Mouse (Mus musculus): Measurements from ENCODE around the gene Rufy4. TPM values are rescaled to one million over a fixed set of nuclear protein-coding genes. Genes with fewer than 3 reads are reported as not detected.

Rufy4 gene
- polyA plus RNA-seq, 1 experiment from 2014 or later = 0.45 TPM

DNA sequence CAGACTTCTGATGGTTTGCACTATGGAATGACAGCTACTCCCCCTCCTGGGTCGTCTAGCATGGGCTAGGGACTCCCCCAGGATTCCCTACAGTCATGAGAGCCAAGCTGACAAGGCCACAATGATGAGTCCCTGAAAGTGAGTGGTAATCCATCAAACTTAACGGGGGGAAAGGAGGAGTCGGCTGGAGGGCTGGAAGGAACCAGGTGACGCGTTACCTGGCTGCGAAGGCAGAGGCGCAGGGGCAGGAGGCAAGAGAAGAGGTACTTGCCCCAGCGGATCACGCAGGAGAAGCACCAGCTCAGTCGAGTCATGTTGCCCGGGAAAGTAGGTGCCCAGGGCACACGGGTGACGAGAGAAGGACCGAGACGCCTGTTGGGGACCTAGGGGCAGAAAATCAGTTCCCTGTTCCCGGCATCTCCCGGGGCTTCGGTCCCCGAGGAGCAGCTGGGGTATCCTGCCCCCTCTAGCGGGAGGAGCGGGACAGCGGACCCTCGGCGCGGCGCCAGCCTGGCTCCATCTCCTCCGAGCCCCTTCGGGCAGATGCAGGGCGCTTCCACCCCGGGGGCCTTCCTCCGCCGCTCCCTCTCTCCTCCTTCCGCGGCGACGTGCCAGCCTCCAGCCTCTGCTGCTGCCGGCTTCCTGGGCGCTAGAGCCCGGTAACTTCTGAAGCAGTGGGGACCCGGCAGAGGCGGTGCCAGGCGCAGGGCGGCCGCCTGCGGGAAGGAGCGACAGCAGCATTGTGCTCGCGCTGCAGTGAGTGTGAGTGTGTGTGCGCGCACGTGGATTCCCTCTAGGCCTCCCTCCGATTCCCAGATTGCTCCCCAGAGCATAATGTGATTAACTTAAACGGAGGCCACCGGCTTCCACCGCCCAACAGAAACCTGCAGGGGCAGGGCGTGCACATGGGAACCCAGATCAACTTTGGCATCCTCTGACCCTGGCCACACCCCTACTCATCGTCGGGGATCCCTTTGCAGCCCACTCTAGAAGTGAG, 27.0 kb upstream of the Rufy4 start:
- no peak overlapping the region for H3K27ac ChIP-seq (ENCODE audit: low read length)
- peaks cover 42% of the 10 kb centered on the region for H3K4me1 ChIP-seq (ENCODE audit: control insufficient read depth, insufficient read depth, low read length)
- H3K4me3 ChIP-seq (ENCODE audit: low read length) = peak overlapping the region; percentile 55
- ATAC-seq (replicated peaks; ENCODE audit: extremely low read depth, insufficient read depth, low FRiP score) = peak; percentile 37
- no peaks in the 10 kb centered on the region for H3K9me3 ChIP-seq (replicated peaks; ENCODE audit: control insufficient read depth, low read length)
- H3K27me3 ChIP-seq (ENCODE audit: control insufficient read depth, insufficient read depth, low read length) = peaks cover 4% of the 10 kb centered on the region
- H3K36me3 ChIP-seq (ENCODE audit: control insufficient read depth, insufficient read depth) = no peaks in the 10 kb centered on the region
- H3K4me2 ChIP-seq (ENCODE audit: low read depth, low read length) = peak overlapping the region; percentile 91
- H3K9ac ChIP-seq (ENCODE audit: low read length) = peak overlapping the region; percentile 53
- WGBS = under 1% methylated on average over 55 of the region's 58 CpGs

DNA sequence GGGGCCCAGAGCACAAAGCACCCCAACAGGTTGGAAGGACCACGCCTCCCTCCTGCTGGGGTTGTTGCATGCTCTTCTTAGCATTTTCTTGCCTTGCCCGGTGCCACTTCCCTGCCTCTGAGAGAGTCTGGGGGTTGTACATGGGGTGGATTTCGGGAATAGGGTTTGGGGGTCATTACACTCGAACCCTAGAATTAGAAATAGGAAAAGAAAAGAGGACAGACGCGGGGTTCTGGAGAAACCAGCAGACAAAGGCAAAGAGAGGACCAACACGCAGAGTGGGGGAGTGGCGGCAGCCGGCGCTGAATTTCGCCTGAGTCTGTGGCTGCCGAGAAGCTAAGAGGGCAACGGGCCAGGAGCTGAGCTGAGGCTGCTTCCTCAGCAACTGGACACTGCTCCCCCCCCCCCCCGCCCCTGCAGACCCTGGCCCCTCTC, 26.3 kb upstream of the Rufy4 start:
- ATAC-seq (replicated peaks; ENCODE audit: extremely low read depth, insufficient read depth, low FRiP score) = no peak
- no peak overlapping the region for H3K27ac ChIP-seq (ENCODE audit: low read length)
- no peaks in the 10 kb centered on the region for H3K9me3 ChIP-seq (replicated peaks; ENCODE audit: control insufficient read depth, low read length)
- peak overlapping the region; percentile 91 for H3K4me2 ChIP-seq (ENCODE audit: low read depth, low read length)
- peak overlapping the region; percentile 55 for H3K4me3 ChIP-seq (ENCODE audit: low read length)
- H3K4me1 ChIP-seq (ENCODE audit: control insufficient read depth, insufficient read depth, low read length) = peaks cover 48% of the 10 kb centered on the region
- 1% methylated on average over 13 of the region's 14 CpGs for WGBS
- H3K36me3 ChIP-seq (ENCODE audit: control insufficient read depth, insufficient read depth) = no peaks in the 10 kb centered on the region
- H3K27me3 ChIP-seq (ENCODE audit: control insufficient read depth, insufficient read depth, low read length) = peaks cover 4% of the 10 kb centered on the region
- peak overlapping the region; percentile 53 for H3K9ac ChIP-seq (ENCODE audit: low read length)

DNA sequence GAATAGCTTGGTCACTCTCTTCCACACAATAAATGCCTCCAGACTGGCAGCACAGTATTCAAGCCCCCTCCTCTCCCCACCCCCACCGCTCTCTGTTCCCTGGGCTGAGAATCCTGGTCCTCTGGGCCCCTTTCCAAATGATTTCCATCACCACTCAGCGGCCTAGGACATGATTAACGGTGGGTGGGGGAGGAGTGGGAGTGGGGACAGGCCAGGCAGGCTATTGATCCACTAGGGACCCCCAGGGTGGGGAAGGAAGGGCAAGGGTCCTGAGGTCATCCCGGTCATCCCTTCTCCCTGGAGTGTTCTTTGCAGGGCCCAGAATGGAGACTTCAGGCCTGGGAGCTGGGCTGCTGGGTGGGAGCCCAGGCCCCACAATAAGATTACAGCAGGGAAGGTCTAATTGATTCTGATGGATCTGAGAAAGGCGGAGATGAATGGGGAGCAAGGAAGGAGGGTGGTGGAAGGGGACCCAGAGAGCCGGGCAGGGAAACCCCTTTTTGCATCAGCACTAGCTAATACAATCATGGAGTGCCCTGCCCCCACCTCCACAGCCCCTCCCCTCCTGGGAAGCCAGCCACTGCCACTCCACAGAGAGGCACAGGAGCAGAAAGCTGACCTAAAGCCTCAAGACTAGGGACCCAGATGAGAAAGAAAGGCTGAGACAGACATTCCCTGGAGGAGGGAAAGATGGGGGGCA, 21.5 kb upstream of the Rufy4 start:
- peak; percentile 43; the same call in 1 of the 2 replicates for ATAC-seq (replicated peaks; ENCODE audit: extremely low read depth, insufficient read depth, low FRiP score)
- no peak overlapping the region for H3K4me3 ChIP-seq (ENCODE audit: low read length)
- peaks cover 44% of the 10 kb centered on the region for H3K4me1 ChIP-seq (ENCODE audit: control insufficient read depth, insufficient read depth, low read length)
- H3K9ac ChIP-seq (ENCODE audit: low read length) = no peak overlapping the region
- H3K36me3 ChIP-seq (ENCODE audit: control insufficient read depth, insufficient read depth) = no peaks in the 10 kb centered on the region
- no peaks in the 10 kb centered on the region for H3K9me3 ChIP-seq (replicated peaks; ENCODE audit: control insufficient read depth, low read length)
- 42% methylated on average over 6 of the region's 6 CpGs for WGBS
- H3K27ac ChIP-seq (ENCODE audit: low read length) = peak overlapping the region; percentile 41
- no peak overlapping the region for H3K4me2 ChIP-seq (ENCODE audit: low read depth, low read length)
- peaks cover 4% of the 10 kb centered on the region for H3K27me3 ChIP-seq (ENCODE audit: control insufficient read depth, insufficient read depth, low read length)

DNA sequence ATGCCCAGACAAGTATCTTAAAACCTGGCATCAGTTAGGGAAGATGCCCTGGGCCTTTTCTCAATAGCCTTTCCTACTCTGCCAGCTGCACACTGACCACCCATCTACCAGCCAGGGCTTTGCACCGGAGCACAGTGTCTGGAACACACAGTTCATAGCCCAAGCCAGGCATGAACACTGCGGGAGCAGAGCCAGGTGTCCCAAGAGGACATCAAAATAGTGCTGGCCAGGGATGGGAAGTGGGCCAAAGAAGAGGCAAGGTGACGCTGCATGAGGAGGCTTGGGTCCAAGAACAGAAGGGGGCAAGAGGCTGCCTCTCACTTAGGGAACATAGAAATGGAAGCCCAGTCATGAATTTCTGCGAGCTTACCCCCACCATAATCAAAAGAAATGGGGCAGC, 19.7 kb upstream of the Rufy4 start:
- no peak for ATAC-seq (replicated peaks; ENCODE audit: extremely low read depth, insufficient read depth, low FRiP score)
- no peak overlapping the region for H3K27ac ChIP-seq (ENCODE audit: low read length)

DNA sequence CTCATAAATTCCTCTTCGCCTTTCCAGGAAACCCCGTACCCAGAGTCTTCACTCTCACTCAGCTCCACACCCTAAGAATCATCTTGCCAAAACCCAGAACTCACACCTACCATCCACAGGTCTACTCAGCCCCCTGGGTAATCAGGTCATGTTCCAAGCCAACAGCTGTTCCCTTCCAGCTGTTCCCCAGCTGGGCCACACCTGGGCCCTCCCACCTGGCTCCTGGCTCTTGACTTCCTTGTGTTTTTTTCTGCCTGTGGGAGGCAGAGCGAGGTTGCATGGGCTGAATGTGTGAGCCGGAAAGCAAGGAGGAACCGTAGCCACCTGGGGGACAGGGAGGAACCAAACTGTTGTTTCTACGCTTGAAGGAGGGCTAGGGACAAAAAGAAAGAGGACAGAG, 19.1 kb upstream of the Rufy4 start:
- Histone ChIP-seq H3K36me3 (ENCODE audit: control insufficient read depth, insufficient read depth) (no peaks in the 10 kb centered on the region), H3K9me3 (replicated peaks; ENCODE audit: control insufficient read depth, low read length) (no peaks in the 10 kb centered on the region), H3K4me2 (ENCODE audit: low read depth, low read length) (no peak overlapping the region), H3K9ac (ENCODE audit: low read length) (no peak overlapping the region), H3K4me3 (ENCODE audit: low read length) (no peak overlapping the region), H3K27ac (ENCODE audit: low read length) (no peak overlapping the region), H3K27me3 (ENCODE audit: control insufficient read depth, insufficient read depth, low read length) (no peaks in the 10 kb centered on the region; the same call in 1 of the 2 replicates), H3K4me1 (ENCODE audit: control insufficient read depth, insufficient read depth, low read length) (peaks cover 43% of the 10 kb centered on the region)
- 70% methylated on average over 6 of the region's 6 CpGs for WGBS
- ATAC-seq (replicated peaks; ENCODE audit: extremely low read depth, insufficient read depth, low FRiP score) = no peak

More for the DNA sequence above, 19.7 kb upstream of the Rufy4 start:
- Histone ChIP-seq H3K9ac (ENCODE audit: low read length) (no peak overlapping the region), H3K36me3 (ENCODE audit: control insufficient read depth, insufficient read depth) (no peaks in the 10 kb centered on the region), H3K4me1 (ENCODE audit: control insufficient read depth, insufficient read depth, low read length) (peaks cover 38% of the 10 kb centered on the region), H3K4me3 (ENCODE audit: low read length) (no peak overlapping the region), H3K9me3 (replicated peaks; ENCODE audit: control insufficient read depth, low read length) (no peaks in the 10 kb centered on the region), H3K27me3 (ENCODE audit: control insufficient read depth, insufficient read depth, low read length) (no peaks in the 10 kb centered on the region; the same call in 1 of the 2 replicates), H3K4me2 (ENCODE audit: low read depth, low read length) (no peak overlapping the region)
- WGBS = 54% methylated on average over 4 of the region's 4 CpGs

DNA sequence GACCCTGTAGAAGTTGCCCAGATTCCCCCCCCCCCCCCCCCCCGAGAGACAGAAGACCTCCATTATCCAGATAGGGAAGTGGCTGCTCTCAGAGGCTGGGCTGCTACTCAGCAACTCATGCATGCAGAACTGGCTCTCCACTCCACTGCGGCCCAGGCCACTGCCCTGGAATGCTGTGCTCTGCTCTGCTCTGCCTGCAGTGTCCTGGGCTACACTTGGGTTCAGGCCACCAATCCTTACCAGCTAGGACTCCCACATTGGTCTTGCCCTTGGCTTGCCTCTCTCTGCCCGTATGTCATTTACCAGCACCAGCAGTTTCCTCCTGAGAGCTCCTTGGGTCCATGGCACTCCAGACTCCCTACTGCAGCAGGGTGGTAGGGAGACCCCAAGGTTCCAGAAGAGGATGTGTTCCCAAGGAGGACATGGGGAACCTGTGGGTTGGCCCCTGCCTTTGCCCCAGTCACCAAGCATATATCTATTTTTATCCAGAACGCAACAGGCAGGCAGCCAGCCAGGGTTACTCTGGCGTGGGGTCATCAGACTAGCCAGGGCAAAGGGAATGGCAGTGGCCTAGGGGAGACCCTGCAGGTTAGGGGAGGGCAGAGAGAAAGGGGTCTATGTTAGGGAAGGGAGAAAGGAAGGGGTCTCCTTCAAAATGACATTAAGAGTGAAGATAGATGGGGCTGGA, 17.3 kb upstream of the Rufy4 start:
- WGBS = 44% methylated on average over 4 of the region's 5 CpGs
- no peak for ATAC-seq (replicated peaks; ENCODE audit: extremely low read depth, insufficient read depth, low FRiP score)
- peak overlapping the region; percentile 68 for H3K27ac ChIP-seq (ENCODE audit: low read length)

DNA sequence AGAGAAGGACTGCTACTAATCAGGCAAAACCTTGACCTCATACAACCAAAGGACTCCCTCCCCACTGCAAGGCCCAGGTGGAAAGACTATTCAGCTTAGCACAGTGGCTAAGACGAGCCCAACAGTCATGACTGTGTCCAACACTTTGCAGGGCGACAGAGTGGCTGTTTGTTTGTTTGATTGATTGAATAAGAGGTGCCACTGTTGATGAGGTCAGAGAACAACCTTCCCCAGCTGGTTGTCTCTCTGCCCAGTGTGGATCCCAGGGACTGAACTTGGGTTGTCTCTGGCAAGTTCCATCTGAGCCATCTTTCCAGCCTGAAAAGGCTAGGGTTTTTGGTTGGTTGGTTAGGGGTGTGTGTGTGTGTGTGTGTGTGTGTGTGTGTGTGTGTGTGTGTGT, 15.7 kb upstream of the Rufy4 start:
- Histone ChIP-seq H3K4me1 (ENCODE audit: control insufficient read depth, insufficient read depth, low read length) (peaks cover 37% of the 10 kb centered on the region), H3K4me3 (ENCODE audit: low read length) (no peak overlapping the region), H3K4me2 (ENCODE audit: low read depth, low read length) (no peak overlapping the region), H3K9me3 (replicated peaks; ENCODE audit: control insufficient read depth, low read length) (no peaks in the 10 kb centered on the region), H3K27ac (ENCODE audit: low read length) (no peak overlapping the region), H3K36me3 (ENCODE audit: control insufficient read depth, insufficient read depth) (no peaks in the 10 kb centered on the region), H3K9ac (ENCODE audit: low read length) (no peak overlapping the region), H3K27me3 (ENCODE audit: control insufficient read depth, insufficient read depth, low read length) (no peaks in the 10 kb centered on the region; the same call in 1 of the 2 replicates)
- WGBS = 76% methylated on average over 2 of the region's 2 CpGs
- no peak for ATAC-seq (replicated peaks; ENCODE audit: extremely low read depth, insufficient read depth, low FRiP score)

More for the DNA sequence above, 17.3 kb upstream of the Rufy4 start:
- H3K9ac ChIP-seq (ENCODE audit: low read length) = no peak overlapping the region; the same call in 1 of the 2 replicates
- no peak overlapping the region for H3K4me2 ChIP-seq (ENCODE audit: low read depth, low read length)
- H3K4me3 ChIP-seq (ENCODE audit: low read length) = no peak overlapping the region
- H3K9me3 ChIP-seq (replicated peaks; ENCODE audit: control insufficient read depth, low read length) = no peaks in the 10 kb centered on the region
- H3K4me1 ChIP-seq (ENCODE audit: control insufficient read depth, insufficient read depth, low read length) = peaks cover 48% of the 10 kb centered on the region
- no peaks in the 10 kb centered on the region; the same call in 1 of the 2 replicates for H3K27me3 ChIP-seq (ENCODE audit: control insufficient read depth, insufficient read depth, low read length)
- H3K36me3 ChIP-seq (ENCODE audit: control insufficient read depth, insufficient read depth) = no peaks in the 10 kb centered on the region

DNA sequence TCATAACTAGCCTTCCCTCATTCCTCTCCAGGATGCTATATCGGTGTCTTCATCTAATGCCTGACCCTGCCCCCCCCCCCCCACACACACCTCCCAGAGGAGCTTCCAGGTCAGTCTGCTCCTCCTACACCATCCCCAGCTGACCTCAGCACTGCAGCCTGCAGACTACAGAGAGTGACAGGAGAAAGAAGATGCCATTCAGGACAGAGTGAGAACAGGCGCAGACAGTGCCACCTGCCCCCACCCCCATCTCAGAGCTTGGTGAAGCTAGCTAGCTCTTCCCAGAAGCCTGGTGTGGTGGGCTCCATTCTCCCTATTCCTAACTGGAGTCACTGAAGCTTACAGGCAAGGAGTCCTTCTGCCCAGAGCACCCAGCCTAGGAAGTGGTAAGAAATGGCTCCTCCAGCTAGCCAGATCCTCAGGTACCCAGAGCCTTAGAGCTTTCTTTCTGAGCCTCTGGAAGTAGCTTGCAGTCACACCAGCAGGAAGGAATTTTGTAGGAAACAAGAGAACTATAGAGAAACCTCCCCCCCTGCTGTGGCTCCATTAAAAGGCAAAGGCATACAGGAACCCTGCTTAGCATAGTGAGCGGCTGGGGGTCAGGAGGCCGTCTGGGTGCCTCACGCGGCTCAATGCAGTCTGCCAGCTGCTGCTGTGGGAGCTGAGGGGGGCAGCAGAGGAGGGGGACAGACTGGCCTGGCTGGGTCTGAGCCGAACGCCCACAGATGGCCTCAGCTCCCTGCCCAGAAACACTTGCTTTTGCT, 14.2 kb upstream of the Rufy4 start:
- Histone ChIP-seq H3K27me3 (ENCODE audit: control insufficient read depth, insufficient read depth, low read length) (no peaks in the 10 kb centered on the region; the same call in 1 of the 2 replicates), H3K4me3 (ENCODE audit: low read length) (no peak overlapping the region), H3K9me3 (replicated peaks; ENCODE audit: control insufficient read depth, low read length) (no peaks in the 10 kb centered on the region), H3K9ac (ENCODE audit: low read length) (peak overlapping the region; percentile 42; the same call in 1 of the 2 replicates), H3K4me1 (ENCODE audit: control insufficient read depth, insufficient read depth, low read length) (peaks cover 29% of the 10 kb centered on the region), H3K4me2 (ENCODE audit: low read depth, low read length) (no peak overlapping the region), H3K36me3 (ENCODE audit: control insufficient read depth, insufficient read depth) (no peaks in the 10 kb centered on the region), H3K27ac (ENCODE audit: low read length) (no peak overlapping the region)
- ATAC-seq (replicated peaks; ENCODE audit: extremely low read depth, insufficient read depth, low FRiP score) = no peak
- 40% methylated on average over 8 of the region's 8 CpGs for WGBS
